Mouse (Mus musculus): ENCODE results near the gene Gpr12.
"Not testable (repeated sequence)": the region's sequence is repeated elsewhere in the genome, so short reads cannot be mapped to it uniquely, and the experiment has no call there.

Gene Gpr12

DNA sequence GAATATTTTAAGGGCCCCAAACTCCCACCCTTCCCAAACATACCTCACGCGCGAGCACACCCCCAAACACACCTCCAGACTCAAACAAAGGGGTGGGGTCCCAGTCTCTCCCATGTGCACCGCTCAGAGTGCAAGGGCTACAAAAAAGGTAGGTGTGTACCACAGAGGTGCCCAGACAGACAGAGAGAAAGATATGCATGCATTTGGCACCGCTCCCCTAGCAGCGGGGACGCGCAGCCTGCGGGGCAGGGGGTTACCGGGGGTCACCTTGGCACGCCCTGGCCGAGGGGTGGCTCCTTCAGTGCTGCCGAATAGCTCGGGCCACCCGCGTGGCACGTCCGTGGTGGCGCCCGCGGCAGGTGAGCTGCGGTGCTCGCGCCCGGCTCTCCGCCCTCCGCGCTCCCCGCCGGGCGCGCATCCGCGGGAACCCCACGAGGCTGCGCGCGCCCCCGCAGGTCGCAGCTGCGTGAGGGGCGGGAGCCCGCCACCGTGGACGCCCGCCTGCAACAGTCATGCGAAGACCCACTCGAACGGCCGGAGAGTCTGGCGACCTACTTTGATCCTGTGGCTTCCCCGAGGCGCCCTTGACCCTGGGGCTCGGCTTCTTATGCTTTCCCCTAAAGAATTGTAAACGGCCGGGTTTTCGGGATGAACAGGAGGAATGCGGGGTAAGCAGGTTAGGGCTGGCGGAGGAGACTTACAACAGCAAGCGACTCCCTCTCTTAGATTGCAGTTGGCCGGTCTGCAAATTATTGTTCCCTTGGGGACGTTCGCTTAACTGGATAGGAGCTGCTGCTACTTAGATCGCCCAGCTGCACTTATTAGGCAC lies at the start of gene Gpr12:
Gpr12 (minus strand) TSS at position 762 of the 829 bp plus-strand sequence.
- DNase-seq (ENCODE audit: low spot score) = no peak

DNA sequence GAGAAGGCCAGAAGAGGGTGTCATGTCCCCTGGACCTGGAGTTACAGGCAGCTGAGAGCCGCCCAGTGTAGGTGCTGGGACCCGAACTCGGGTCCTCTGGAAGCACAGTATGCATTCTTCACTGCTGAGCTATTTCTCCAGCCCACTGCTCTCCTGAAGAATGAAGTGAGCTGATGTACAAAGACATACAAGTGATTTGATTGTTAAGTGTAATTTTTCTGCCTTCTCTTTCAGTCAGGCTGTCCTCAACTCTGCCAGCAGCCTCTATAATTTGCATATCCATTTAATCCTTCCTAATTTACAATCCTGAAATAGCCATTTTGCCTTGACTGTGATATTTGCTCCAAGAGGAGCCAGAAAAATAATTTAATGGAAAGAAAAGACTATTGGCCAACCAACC lies 46.6 kb upstream of the Gpr12 start:
- DNase-seq (ENCODE audit: low spot score) = no peak

DNA sequence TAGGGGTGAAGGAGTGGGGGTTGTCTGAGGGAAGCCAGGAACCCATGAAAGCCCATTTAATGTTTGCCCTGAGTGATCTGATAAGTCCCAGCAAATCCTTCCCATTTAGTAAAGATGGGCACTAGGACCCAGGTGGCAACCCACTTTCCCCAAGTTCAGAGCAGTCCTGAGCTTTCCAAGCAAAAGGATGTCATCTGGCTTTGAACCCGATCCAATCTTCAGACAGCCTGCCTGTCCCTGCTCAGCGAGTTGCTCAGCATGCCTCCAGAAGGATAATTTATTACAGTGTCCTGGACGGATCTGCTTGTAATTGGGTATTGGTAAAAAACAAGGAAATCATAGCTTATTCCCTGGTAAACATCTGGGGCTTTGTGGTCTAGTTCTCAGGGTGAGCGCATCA lies 45.9 kb upstream of the Gpr12 start:
- no peak for DNase-seq (ENCODE audit: low spot score)

DNA sequence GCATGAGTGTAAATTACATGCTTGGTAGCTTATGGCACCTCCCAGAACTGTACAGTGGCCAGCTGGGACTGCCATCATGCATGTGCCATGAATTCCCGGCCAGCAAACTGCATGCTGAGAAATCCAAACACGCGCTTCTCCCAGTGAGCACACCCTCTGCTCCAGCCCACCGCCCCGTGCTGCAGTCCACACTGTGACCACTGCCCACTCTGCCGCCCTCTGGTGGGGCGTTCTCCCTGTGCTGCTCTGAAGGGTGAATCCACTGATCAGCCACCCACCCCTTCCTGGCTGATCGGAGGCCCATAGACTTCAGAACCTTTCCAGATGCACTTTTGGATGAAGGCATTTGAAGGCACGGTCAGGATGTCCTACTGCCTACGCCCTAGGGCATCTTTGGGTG lies 44.6 kb upstream of the Gpr12 start:
- no peak for DNase-seq (ENCODE audit: low spot score)

DNA sequence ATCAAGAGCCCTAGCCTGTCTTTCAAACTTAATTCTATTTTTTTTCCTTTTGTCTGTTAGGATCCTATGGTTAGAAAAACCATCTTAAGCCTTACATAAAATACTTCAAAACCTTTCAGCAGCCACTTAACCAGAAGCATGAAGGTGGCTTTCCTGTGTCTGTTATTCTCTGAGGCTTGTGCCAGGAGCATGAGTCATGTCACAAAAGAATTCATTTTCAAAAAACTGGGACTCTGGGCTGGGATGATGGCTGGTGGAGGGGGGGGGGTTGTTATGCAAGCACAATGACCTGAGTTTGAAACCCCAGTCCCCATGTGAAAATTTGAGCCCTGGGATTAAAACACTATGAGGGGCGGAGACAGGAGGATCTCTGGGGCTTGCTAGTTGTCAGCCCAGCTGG lies 43.8 kb upstream of the Gpr12 start:
- no peak for DNase-seq (ENCODE audit: low spot score)

DNA sequence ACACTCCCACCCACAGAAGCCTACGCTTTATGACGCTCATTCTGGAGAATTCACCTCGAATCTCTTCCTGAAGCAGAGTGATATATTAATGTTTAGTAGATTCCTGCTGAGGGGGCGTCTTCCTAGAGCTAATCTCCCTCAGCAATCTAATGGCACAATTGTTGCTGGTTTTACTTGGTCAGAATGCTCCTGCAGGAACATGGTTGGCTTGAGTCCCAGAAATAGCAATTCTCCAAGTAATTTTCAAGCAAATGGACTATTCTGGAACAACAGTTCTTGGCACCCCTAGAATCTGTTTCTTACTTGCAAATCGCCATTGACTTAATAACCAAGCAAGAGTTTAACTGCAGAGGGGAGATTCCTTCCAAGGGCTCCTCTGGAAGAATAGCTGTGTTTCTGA lies 42.9 kb upstream of the Gpr12 start:
- DNase-seq (ENCODE audit: low spot score) = no peak

DNA sequence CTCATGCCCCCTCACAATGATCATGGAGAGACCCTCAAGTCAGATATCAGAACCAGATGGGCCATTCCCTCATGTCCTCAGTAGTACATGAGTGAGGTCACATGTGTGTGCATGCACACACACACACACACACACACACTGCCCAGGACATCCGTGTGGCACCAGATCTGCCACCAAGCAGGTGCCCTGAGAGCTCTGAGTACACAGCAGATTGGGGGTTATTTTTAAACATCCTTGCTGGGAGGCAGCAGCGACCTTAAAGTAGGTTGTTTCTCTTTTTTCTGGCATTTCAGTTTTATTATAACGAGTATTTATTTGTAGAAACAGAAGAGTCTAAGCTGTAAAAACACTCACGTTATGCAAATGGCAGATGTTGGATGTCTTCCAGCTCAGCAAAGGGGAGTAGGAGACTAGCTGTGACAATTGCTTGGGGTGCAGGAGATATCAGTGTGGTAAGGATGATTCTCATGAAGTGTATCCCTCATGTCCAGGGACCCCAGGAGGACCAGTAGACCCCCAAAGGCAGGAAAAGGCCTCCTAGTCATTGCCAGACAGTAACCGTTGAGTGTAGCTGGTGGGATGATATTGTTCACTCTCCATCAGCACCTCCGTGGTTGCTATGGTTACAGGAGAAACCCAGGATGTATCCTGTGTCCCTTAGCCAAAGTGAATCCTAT lies 40.7 kb upstream of the Gpr12 start:
- DNase-seq (ENCODE audit: low spot score) = no peak

DNA sequence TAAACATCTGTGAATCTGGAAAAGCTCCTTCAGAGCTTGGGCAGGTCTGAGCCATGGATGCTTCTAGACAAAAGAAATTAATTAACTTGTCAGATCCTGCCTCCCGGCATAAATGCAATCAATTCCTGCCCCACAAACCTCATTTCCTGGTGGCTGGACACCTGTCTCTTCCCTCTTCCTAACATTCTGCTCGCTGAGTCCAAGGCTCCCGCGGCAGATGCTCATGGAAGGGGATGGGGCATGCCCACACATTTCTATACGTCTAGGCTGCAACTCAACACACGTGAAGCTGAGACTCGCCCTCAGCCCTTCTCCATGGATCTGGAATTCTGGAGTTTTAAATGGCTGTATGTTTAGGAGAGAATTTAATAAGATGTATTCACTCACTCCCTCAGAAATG lies 26.8 kb upstream of the Gpr12 start:
- DNase-seq (ENCODE audit: low spot score) = no peak

DNA sequence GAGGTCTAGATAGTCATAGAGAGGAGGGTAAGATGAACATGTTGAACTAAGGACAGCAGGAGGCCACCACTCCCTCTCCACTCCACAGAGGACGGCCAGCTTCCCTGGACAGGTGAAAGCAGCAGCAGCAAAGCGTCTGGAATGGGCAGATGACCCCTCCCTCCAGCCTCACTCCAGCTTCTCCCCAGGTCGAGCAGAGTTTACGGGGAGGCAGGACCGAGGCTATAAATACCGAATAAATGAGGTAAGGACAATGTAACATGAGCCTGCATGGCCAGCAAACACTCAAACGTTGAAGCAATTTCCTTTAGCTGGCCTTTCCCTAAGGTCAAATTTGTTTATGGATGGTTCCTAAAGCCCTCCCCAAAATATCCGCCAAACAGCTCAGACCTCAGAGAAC lies 26.0 kb upstream of the Gpr12 start:
- no peak for DNase-seq (ENCODE audit: low spot score)

DNA sequence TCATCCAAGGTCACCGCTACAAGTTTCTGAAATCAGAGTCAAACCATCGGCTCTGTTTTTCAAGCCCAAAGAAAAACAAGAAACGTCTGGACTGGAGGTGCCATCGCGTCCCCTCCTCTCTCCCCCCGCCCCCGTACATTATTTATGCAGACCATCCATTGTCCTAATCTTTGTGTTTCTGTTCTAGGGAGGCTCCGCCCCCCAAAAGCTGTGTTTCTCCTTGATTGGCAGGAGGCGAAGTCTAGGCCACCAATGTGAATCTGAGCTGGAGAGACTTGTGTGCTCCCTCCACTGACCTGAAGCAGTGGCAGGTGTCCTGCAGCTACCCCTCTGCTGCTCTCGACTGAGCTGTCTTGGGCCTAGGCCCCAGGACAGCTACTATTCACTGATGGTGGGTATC lies 24.6 kb upstream of the Gpr12 start:
- no peak for DNase-seq (ENCODE audit: low spot score)

DNA sequence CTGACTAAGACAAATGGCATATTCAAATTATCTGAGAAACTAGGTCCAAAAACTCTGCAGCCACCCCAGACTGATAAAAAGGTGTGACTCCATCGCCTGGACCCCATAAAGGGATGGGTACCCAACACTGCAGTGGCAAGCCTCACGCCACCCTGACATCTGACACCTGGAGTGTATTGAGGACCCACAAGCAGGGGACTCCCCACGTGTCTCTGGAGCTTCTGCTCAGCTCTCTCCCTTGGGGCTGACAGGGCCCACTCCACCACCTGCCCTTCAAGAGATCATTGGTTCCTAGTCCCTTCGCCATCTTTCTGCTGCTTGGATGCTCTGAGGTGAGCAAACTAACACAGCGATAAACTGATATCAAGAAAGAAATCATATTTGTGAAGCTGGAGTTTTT lies 22.8 kb upstream of the Gpr12 start:
- no peak for DNase-seq (ENCODE audit: low spot score)

DNA sequence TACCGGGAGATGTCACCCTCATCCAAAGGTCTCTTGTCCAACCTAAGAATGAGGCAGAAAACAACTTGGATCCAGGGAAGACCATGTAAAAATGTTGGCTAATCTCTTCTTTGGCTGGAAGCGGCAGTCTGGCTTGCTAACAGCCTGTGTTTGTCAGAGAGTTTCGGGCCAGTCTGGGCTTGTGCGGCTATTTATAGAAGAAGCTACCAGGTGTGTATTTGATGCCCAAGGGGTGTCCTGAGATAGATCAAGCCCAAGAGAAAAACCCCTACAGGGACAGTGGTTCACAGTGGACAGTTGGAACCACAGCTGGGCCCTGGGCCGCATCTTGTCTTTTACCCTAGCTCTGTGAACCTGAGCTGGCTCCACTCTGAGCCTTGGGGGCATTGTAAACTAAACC lies 21.9 kb upstream of the Gpr12 start:
- DNase-seq (ENCODE audit: low spot score) = no peak

DNA sequence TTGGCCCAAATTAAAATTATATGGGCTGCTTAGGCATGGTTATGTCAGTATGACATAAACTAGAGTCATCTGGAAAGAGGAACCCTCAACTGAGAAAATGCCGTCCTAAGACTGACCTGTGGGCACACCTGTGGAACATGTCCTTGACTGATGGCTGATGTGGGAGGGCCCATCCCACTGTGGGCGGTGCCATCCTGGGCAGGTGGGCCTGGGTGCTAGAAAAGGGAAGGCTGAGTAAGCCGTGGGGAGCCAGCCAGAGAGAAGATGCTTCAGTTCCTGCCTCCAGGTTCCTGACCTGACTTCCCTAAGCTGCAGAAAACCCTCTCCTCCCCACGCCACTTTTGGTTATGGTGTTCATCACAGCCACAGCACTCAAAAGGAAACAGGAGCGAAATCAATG lies 21.2 kb upstream of the Gpr12 start:
- DNase-seq (ENCODE audit: low spot score) = no peak

DNA sequence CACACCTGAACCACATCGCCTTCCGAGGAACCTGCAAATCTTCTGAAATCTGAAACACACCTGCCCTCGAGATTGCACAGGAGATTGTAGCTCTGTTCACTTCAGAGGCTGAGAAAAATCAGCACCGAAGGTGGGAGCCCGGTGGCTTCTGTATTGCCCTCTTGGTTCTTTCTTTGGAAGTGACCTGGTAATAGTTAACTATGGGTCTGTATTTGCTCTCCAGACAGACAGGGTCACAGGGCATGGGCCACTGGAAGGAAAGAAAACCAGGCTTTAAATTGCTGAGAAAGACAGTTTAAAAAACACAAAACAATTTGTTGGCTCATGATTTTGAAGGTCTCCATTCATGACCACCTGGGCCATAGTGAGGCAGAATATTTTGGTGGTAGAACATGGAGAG lies 14.9 kb upstream of the Gpr12 start:
- no peak for DNase-seq (ENCODE audit: low spot score)

DNA sequence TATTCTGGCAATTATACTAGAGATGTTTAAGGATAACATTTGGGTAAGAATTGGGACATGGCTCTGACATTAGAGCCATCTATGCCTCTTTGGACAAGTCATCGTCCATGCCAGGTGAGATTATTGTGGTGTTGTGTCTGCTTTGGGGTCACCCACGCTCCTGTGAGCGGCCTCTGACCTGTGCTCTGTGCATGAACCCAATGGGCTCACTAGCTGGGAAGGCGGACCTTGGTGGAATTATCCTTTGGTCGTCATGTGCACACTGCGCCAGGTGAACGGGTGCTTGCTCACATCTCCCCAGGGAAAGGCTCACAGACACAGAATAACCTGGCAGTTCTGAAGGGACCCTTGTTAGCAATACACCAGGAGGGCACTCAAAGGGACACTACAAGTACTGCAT lies 14.2 kb upstream of the Gpr12 start:
- not testable (repeated sequence) for DNase-seq (ENCODE audit: low spot score)

DNA sequence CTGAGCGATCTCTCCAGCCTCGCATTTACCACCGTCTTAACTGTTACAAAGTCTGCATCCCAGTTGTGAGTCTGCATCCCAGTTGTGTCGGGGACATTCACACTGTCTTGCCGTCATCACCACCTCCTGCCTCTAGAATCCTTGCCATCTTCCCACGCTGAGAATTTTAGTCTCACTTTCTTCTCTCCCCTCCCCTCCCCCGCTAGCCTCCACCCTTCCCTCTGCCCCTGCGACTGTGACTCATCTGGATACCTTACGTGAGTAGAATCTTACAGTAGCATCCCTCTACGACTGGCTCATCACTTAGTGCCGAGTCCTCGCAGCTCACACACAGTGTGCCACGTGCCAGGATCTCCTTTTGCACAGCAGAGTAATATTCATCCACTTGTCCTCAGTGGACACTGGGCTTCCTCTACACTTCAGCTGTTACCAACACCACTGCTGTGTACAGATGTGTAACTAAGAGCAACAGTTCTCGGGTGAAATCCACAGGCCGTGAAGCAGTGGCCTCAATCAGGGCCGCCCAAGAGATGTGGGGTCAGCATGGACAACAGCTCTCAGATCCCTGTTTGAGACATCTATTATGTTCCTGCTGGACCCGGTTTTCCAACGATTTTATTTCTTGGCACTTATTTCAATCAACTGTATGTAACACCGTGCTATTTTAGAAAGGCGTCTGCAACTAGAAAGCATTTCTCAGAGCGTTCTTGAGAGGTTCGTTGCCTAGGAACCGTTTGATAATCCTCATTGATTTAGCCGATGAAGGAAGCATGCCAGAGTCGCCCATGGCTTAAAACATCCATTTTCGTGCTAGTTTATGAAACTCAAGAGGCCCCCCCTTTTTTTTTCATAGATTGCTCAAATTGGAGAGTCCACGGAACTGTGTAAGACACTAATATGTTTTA lies 13.4 kb upstream of the Gpr12 start:
- DNase-seq (ENCODE audit: low spot score) = no peak

DNA sequence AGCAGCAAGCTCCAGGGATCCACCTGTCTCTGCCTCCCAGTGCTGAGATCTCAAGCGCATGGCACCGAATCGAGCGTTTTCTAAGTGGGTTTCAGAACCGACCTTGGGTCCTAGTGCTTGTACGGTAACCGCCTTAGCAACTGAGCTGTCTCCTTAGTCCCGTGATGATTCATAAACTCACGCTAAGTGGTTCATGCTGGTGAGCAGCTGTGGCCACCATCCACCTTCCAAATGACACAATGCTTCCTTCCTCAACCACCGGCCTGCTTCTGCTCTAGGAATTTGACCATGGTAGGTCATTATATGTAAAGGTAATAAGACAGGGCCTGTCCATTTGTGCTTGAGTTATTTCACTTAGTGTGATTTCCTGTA lies 12.4 kb upstream of the Gpr12 start:
- DNase-seq (ENCODE audit: low spot score) = no peak

DNA sequence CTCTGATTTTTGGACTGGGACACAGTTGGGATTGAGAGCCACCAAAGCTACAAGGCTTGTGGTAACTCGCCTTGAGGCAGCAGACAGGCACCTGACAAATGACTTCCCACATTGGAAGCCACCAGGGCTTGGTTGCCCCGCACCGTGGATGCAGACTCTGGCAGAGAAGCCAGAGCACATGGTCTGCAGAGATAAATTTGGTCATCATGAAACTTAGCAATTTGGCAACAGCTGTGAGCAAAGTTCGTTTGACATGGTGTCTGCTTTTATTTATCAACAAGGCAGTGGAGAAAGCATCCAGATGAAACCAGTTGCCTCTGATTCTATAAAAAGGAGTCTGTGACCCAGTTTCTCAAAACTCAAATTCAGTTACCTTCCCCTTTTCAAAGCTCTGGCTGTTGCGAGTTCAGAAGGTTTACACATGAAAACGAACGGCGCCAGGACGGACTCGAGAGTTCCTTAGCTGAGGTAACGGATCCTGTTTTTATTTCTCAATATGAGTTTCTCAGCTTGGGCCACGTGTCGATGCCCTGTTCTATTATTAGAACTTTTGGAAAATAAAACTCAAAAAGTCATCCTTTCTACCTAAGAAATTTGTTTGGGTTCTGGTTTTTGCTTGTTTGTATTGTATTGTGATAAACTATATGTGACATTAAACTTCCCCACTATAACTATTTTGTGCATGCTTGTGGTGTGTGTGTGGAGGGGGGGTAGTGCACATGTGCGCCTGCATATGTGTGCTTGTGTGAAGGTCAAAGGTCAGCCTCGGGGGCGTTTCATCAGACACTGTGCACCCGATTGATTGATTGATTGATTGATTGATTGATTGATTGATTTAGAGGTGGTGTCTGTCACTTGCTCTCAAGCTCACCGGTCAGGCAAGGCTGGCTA lies 11.8 kb upstream of the Gpr12 start:
- DNase-seq (ENCODE audit: low spot score) = no peak

DNA sequence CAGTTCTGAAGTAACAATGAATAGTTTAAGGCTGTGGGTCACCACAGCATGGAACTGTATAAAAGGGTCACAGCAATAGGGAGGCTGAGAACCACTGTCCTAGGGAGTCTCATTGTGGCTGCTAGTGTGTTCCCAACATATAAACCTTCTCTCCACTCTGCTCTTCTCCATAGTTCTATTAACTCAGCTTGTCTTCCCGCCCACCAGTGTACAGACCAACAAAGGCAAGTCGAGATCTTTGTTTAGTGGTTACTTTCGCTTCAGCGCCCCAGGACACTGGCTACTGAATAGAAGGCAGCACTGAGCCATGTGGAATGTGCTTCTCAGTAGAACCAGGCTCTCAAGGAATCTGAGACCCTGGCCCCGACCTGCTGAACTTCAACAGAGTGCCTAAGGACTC lies 7.5 kb upstream of the Gpr12 start:
- DNase-seq (ENCODE audit: low spot score) = no peak

DNA sequence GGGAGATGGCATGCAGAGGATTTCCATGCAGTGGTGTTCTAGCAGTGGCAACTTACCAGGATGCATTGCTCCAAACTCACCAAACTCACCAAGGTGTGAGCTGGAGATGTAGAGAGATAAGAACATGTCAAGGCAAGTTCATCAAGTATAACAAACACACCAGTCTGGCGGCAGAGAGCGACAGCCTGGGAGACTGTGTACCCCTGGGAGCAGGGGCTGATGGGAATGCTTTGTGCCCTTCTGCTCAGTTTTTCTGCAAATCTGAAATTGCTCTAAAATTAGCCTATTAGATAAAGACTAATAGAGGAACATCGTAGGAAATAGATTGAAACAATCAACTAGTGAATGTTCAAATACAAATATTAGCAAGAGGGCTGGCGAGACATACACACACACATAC lies 6.6 kb upstream of the Gpr12 start:
- no peak for DNase-seq (ENCODE audit: low spot score)

DNA sequence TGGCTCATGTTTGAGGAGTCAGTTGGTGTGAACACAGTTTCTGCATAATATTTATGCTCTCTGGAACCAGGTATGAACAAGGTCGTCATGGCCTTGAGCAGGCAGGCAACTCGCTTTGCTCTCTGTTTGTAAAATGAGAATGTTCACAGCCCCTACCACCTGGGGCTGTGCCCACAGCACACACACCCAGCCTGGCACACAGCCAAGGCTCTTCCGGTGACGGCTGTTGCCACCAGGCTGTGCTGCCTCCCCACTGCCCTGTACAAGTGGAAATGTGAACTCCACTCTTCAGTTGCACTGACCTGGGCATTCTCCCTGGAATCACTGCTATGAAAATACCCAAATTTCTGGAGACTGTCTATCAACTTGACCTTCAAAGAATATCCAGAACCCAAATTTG lies 5.9 kb upstream of the Gpr12 start:
- DNase-seq (ENCODE audit: low spot score) = no peak

Data from c-Kit-positive CD71-positive TER-119-positive erythroid progenitor cells, embryonic 14.5 days (primary cell).